Mouse (Mus musculus): Measurements from ENCODE around the gene F5. TPM values are rescaled to one million over a fixed set of nuclear protein-coding genes. Genes with fewer than 3 reads are reported as not detected.
A peak's percentile ranks its signal among the peaks of the same experiment; 100 is the strongest.
"Not testable (repeated sequence)": the region's sequence is repeated elsewhere in the genome, so short reads cannot be mapped to it uniquely, and the experiment has no call there.

The F5 gene
- polyA plus RNA-seq, 1 experiment from 2014 or later: 0.20 TPM

GRCm38 (mm10) chr1:164212686-164213085, 61.0 kb downstream of the F5 start:
- no peaks in the 10 kb centered on the region for H3K36me3 ChIP-seq (ENCODE audit: control insufficient read depth, insufficient read depth, low read length)
- H3K4me3 ChIP-seq (ENCODE audit: low read depth, low read length): no peak overlapping the region
- H3K9me3 ChIP-seq (replicated peaks; ENCODE audit: control insufficient read depth, low read length, poor library complexity, severe bottlenecking): no peaks in the 10 kb centered on the region
- ATAC-seq: no peak
- no peak overlapping the region for H3K27ac ChIP-seq (ENCODE audit: low read length)
- 81% methylated on average over 8 of the region's 8 CpGs for WGBS
- no peaks in the 10 kb centered on the region for H3K4me1 ChIP-seq (ENCODE audit: control insufficient read depth, insufficient read depth, low read length)
- no peak overlapping the region for H3K9ac ChIP-seq (ENCODE audit: low read depth, low read length)
- H3K27me3 ChIP-seq (ENCODE audit: control insufficient read depth, insufficient read depth, low read depth, low read length): no peaks in the 10 kb centered on the region
- no peak overlapping the region for H3K4me2 ChIP-seq (ENCODE audit: low read length)

- no peak overlapping the region for H3K27ac ChIP-seq (ENCODE audit: low read length)
- ATAC-seq: no peak
- 62% methylated on average over 8 of the region's 8 CpGs for WGBS
- H3K4me1 ChIP-seq (ENCODE audit: control insufficient read depth, insufficient read depth, low read length): no peaks in the 10 kb centered on the region
- H3K4me2 ChIP-seq (ENCODE audit: low read length): no peak overlapping the region
- no peak overlapping the region for H3K9ac ChIP-seq (ENCODE audit: low read depth, low read length)
- no peaks in the 10 kb centered on the region for H3K27me3 ChIP-seq (ENCODE audit: control insufficient read depth, insufficient read depth, low read depth, low read length)
- H3K36me3 ChIP-seq (ENCODE audit: control insufficient read depth, insufficient read depth, low read length): no peaks in the 10 kb centered on the region
- no peaks in the 10 kb centered on the region for H3K9me3 ChIP-seq (replicated peaks; ENCODE audit: control insufficient read depth, low read length, poor library complexity, severe bottlenecking)
- no peak overlapping the region for H3K4me3 ChIP-seq (ENCODE audit: low read depth, low read length)
Measured at GRCm38 (mm10) chr1:164214190-164214589, 62.6 kb downstream of the F5 start.

GRCm38 (mm10) chr1:164215097-164215496, 63.5 kb downstream of the F5 start:
- Histone ChIP-seq H3K4me1 (ENCODE audit: control insufficient read depth, insufficient read depth, low read length) (no peaks in the 10 kb centered on the region), H3K36me3 (ENCODE audit: control insufficient read depth, insufficient read depth, low read length) (no peaks in the 10 kb centered on the region), H3K4me3 (ENCODE audit: low read depth, low read length) (no peak overlapping the region), H3K9ac (ENCODE audit: low read depth, low read length) (no peak overlapping the region), H3K27ac (ENCODE audit: low read length) (no peak overlapping the region), H3K27me3 (ENCODE audit: control insufficient read depth, insufficient read depth, low read depth, low read length) (no peaks in the 10 kb centered on the region), H3K4me2 (ENCODE audit: low read length) (no peak overlapping the region), H3K9me3 (replicated peaks; ENCODE audit: control insufficient read depth, low read length, poor library complexity, severe bottlenecking) (no peaks in the 10 kb centered on the region)
- ATAC-seq: no peak
- WGBS: 78% methylated on average over 3 of the region's 3 CpGs

- no peak for ATAC-seq
- Histone ChIP-seq H3K4me1 (ENCODE audit: control insufficient read depth, insufficient read depth, low read length) (no peaks in the 10 kb centered on the region), H3K36me3 (ENCODE audit: control insufficient read depth, insufficient read depth, low read length) (no peaks in the 10 kb centered on the region), H3K27me3 (ENCODE audit: control insufficient read depth, insufficient read depth, low read depth, low read length) (no peaks in the 10 kb centered on the region), H3K9me3 (replicated peaks; ENCODE audit: control insufficient read depth, low read length, poor library complexity, severe bottlenecking) (no peaks in the 10 kb centered on the region), H3K4me3 (ENCODE audit: low read depth, low read length) (no peak overlapping the region), H3K9ac (ENCODE audit: low read depth, low read length) (no peak overlapping the region), H3K4me2 (ENCODE audit: low read length) (no peak overlapping the region), H3K27ac (ENCODE audit: low read length) (no peak overlapping the region)
- WGBS: 62% methylated on average over 6 of the region's 6 CpGs
Measured at GRCm38 (mm10) chr1:164215540-164215939, 63.9 kb downstream of the F5 start.

- Histone ChIP-seq H3K4me1 (ENCODE audit: control insufficient read depth, insufficient read depth, low read length) (no peaks in the 10 kb centered on the region), H3K36me3 (ENCODE audit: control insufficient read depth, insufficient read depth, low read length) (no peaks in the 10 kb centered on the region), H3K4me2 (ENCODE audit: low read length) (peak overlapping the region; percentile 15), H3K27me3 (ENCODE audit: control insufficient read depth, insufficient read depth, low read depth, low read length) (peaks cover under 1% of the 10 kb centered on the region), H3K9me3 (replicated peaks; ENCODE audit: control insufficient read depth, low read length, poor library complexity, severe bottlenecking) (no peaks in the 10 kb centered on the region), H3K27ac (ENCODE audit: low read length) (no peak overlapping the region), H3K4me3 (ENCODE audit: low read depth, low read length) (no peak overlapping the region), H3K9ac (ENCODE audit: low read depth, low read length) (no peak overlapping the region)
- no peak for ATAC-seq
- 31% methylated on average over 15 of the region's 15 CpGs for whole genome bisulfite sequencing
Measured at GRCm38 (mm10) chr1:164217791-164218685, 66.4 kb downstream of the F5 start.

- no peak overlapping the region for H3K4me3 ChIP-seq (ENCODE audit: low read depth, low read length)
- H3K27ac ChIP-seq (ENCODE audit: low read length): no peak overlapping the region
- H3K4me1 ChIP-seq (ENCODE audit: control insufficient read depth, insufficient read depth, low read length): no peaks in the 10 kb centered on the region
- no peaks in the 10 kb centered on the region for H3K36me3 ChIP-seq (ENCODE audit: control insufficient read depth, insufficient read depth, low read length)
- no peak for ATAC-seq
- peaks cover 2% of the 10 kb centered on the region for H3K27me3 ChIP-seq (ENCODE audit: control insufficient read depth, insufficient read depth, low read depth, low read length)
- H3K9ac ChIP-seq (ENCODE audit: low read depth, low read length): no peak overlapping the region
- no peaks in the 10 kb centered on the region for H3K9me3 ChIP-seq (replicated peaks; ENCODE audit: control insufficient read depth, low read length, poor library complexity, severe bottlenecking)
- 85% methylated on average over 4 of the region's 4 CpGs for WGBS
- no peak overlapping the region for H3K4me2 ChIP-seq (ENCODE audit: low read length)
Measured at GRCm38 (mm10) chr1:164220261-164220660, 68.6 kb downstream of the F5 start.

- ATAC-seq: no peak
- Histone ChIP-seq H3K4me3 (ENCODE audit: low read depth, low read length) (no peak overlapping the region), H3K27me3 (ENCODE audit: control insufficient read depth, insufficient read depth, low read depth, low read length) (peaks cover 2% of the 10 kb centered on the region), H3K4me1 (ENCODE audit: control insufficient read depth, insufficient read depth, low read length) (no peaks in the 10 kb centered on the region), H3K4me2 (ENCODE audit: low read length) (no peak overlapping the region), H3K36me3 (ENCODE audit: control insufficient read depth, insufficient read depth, low read length) (no peaks in the 10 kb centered on the region), H3K9me3 (replicated peaks; ENCODE audit: control insufficient read depth, low read length, poor library complexity, severe bottlenecking) (no peaks in the 10 kb centered on the region), H3K27ac (ENCODE audit: low read length) (no peak overlapping the region), H3K9ac (ENCODE audit: low read depth, low read length) (no peak overlapping the region)
Measured at GRCm38 (mm10) chr1:164223089-164223488, 71.5 kb downstream of the F5 start.

GRCm38 (mm10) chr1:164231937-164232570, 80.4 kb downstream of the F5 start:
- H3K27me3 ChIP-seq (ENCODE audit: control insufficient read depth, insufficient read depth, low read depth, low read length); H3K4me3 ChIP-seq (ENCODE audit: low read depth, low read length); H3K27ac ChIP-seq (ENCODE audit: low read length); H3K4me2 ChIP-seq (ENCODE audit: low read length); H3K4me1 ChIP-seq (ENCODE audit: control insufficient read depth, insufficient read depth, low read length); H3K9ac ChIP-seq (ENCODE audit: low read depth, low read length); H3K9me3 ChIP-seq (replicated peaks; ENCODE audit: control insufficient read depth, low read length, poor library complexity, severe bottlenecking); ATAC-seq; H3K36me3 ChIP-seq (ENCODE audit: control insufficient read depth, insufficient read depth, low read length): not testable (repeated sequence)
- WGBS: 68% methylated on average over 2 of the region's 4 CpGs

GRCm38 (mm10) chr1:164233447-164233846, 81.8 kb downstream of the F5 start:
- 81% methylated on average over 1 of the region's 1 CpGs for WGBS
- Histone ChIP-seq H3K9ac (ENCODE audit: low read depth, low read length) (no peak overlapping the region), H3K4me1 (ENCODE audit: control insufficient read depth, insufficient read depth, low read length) (no peaks in the 10 kb centered on the region), H3K4me2 (ENCODE audit: low read length) (no peak overlapping the region), H3K9me3 (replicated peaks; ENCODE audit: control insufficient read depth, low read length, poor library complexity, severe bottlenecking) (no peaks in the 10 kb centered on the region), H3K4me3 (ENCODE audit: low read depth, low read length) (no peak overlapping the region), H3K36me3 (ENCODE audit: control insufficient read depth, insufficient read depth, low read length) (no peaks in the 10 kb centered on the region), H3K27me3 (ENCODE audit: control insufficient read depth, insufficient read depth, low read depth, low read length) (no peaks in the 10 kb centered on the region), H3K27ac (ENCODE audit: low read length) (no peak overlapping the region)
- ATAC-seq: no peak
